In genomic region chr19:44887679-44888235, GRCm38 (mm10) we compare ENCODE assay signal across 9 mouse cellular contexts. TPM values are rescaled to one million over a fixed set of nuclear protein-coding genes. Genes with fewer than 3 reads are reported as not detected.
DNase-seq lines count a peak whose midpoint lies in the region; ATAC-seq and TF ChIP-seq lines count a peak whose summit lies in the region.
"Had no signal": no experiment of that assay in that cellular context is flagged by ENCODE, and none has a peak within 500 bp of the region (broad histone marks: within the 10 kb centered on the region; RNA-seq: fewer than 3 reads in every experiment).

No protein-coding gene starts in this region.

- TF ChIP-seq RAD21 in CH12.LX (IDR thresholded peaks at IDR 0.05; ENCODE audit: low read depth, low read length): peak; percentile 79

- no peak overlapping the region for H3K4me2 ChIP-seq in heart, postnatal 0 days (ENCODE audit: low read depth, low read length)
- H3K4me2 ChIP-seq in CH12.LX (ENCODE audit: insufficient read depth, low read depth, poor library complexity, severe bottlenecking): no peak overlapping the region
- no peak overlapping the region for H3K4me2 ChIP-seq in forebrain, postnatal 0 days (ENCODE audit: low read depth)

- dilution Hi-C loops in CH12.LX (cut with MboI; ENCODE audit: extremely low pct_ligation_motif_present, extremely low pct_unique_long_range_greater_than_20kb, low sequenced_read_pairs): no loop called here

- intact Hi-C loops in heart, postnatal 25 days (cut with DNase I): loop anchor here (2.0 to 5.0 kb wide), 2 partner anchors 130 to 237 kb away; partner anchors contain the start of gene Pax2

- H3K27me3 ChIP-seq in heart, postnatal 0 days (ENCODE audit: control insufficient read depth, insufficient read depth, low read length): 0 out of 2 replicates have a peak, but pooled peaks cover 13% of the 10 kb centered on the region
- H3K27me3 ChIP-seq in CH12.LX (replicated peaks): peaks cover 72% of the 10 kb centered on the region
- H3K27me3 ChIP-seq in forebrain, postnatal 0 days (ENCODE audit: insufficient read depth, low read length): peaks cover 49% of the 10 kb centered on the region

- H3K9ac ChIP-seq in heart, postnatal 0 days (replicated peaks; ENCODE audit: low read depth, low read length): no peak overlapping the region
- no peak overlapping the region for H3K9ac ChIP-seq in CH12.LX (ENCODE audit: insufficient read depth, low read depth)
- H3K9ac ChIP-seq in forebrain, postnatal 0 days: no peak overlapping the region

- peak; percentile 33; the same call in 1 of the 2 replicates for ATAC-seq in heart, postnatal 0 days (ENCODE audit: insufficient read depth, low read depth)
- no peak for ATAC-seq in forebrain, postnatal 0 days

- WGBS in heart, postnatal 0 days: 24% methylated on average over 7 of the region's 7 CpGs
- WGBS in forebrain, postnatal 0 days: 17% methylated on average over 7 of the region's 7 CpGs

- H3K36me3 ChIP-seq in heart, postnatal 0 days (replicated peaks; ENCODE audit: control insufficient read depth, insufficient read depth, low read length): no peaks in the 10 kb centered on the region
- no peaks in the 10 kb centered on the region for H3K36me3 ChIP-seq in CH12.LX (replicated peaks in 1 of 2; ENCODE audit: control insufficient read depth in 1 of 2, insufficient read depth in 1 of 2, low read length in 1 of 2)
- no peaks in the 10 kb centered on the region for H3K36me3 ChIP-seq in forebrain, postnatal 0 days (ENCODE audit: insufficient read depth)

- peak; percentile 84 for TF ChIP-seq CTCF in heart, postnatal 0 days (IDR thresholded peaks at IDR 0.05; ENCODE audit: low read depth)
- peak; percentile 90 to 91 for TF ChIP-seq CTCF in CH12.LX (conservative IDR thresholded peaks at IDR 0.05 in 1 of 2, IDR thresholded peaks at IDR 0.05 in 1 of 2; ENCODE audit: low read depth in 2 of 2, low read length in 2 of 2)
- peak; percentile 81 for TF ChIP-seq CTCF in forebrain, postnatal 0 days (IDR thresholded peaks at IDR 0.05; ENCODE audit: low read depth)

- H3K4me1 ChIP-seq in heart, postnatal 0 days (ENCODE audit: control insufficient read depth, insufficient read depth): peaks cover 11% of the 10 kb centered on the region; the same call in 1 of the 2 replicates
- peaks cover 3 to 7% of the 10 kb centered on the region in 2 experiments; a peak in 3 of 4 replicates for H3K4me1 ChIP-seq in CH12.LX (ENCODE audit: control insufficient read depth in 1 of 2, insufficient read depth in 2 of 2)
- H3K4me1 ChIP-seq in forebrain, postnatal 0 days (ENCODE audit: insufficient read depth): peaks cover 3% of the 10 kb centered on the region; the same call in 1 of the 2 replicates

- H3K79me2 ChIP-seq in CH12.LX (replicated peaks; ENCODE audit: control insufficient read depth, extremely low read depth, insufficient read depth, poor library complexity, severe bottlenecking): no peaks in the 10 kb centered on the region

- peak; percentile 49 for DNase-seq in heart, postnatal 0 days (ENCODE audit: low spot score)
- DNase-seq in heart, postnatal 25 days (ENCODE audit: low spot score): no peak
- peak; percentile 55 for DNase-seq in CH12.LX (ENCODE audit: extremely low read depth)
- DNase-seq in brain, adult 2 months (ENCODE audit: low read depth, low spot score): peak; percentile 53
- DNase-seq in forebrain, postnatal 0 days: peak; percentile 55
- peak; percentile 87 for DNase-seq in kidney, postnatal 4 days
- peak; percentile 53 for DNase-seq in lung, postnatal 36 days
- DNase-seq in spleen, postnatal 4 days (ENCODE audit: low spot score in 2 of 2): peak; percentile 52 to 88

- H3K27ac ChIP-seq in heart, postnatal 0 days (ENCODE audit: low read depth): no peak overlapping the region
- no peak overlapping the region for H3K27ac ChIP-seq in CH12.LX (ENCODE audit: insufficient read depth, low read depth)
- H3K27ac ChIP-seq in forebrain, postnatal 0 days (ENCODE audit: low read depth, low read length): no peak overlapping the region
- H3K27ac ChIP-seq: macrophage had no signal

- H3K9me3 ChIP-seq in heart, postnatal 0 days (replicated peaks; ENCODE audit: control insufficient read depth, low read length): no peaks in the 10 kb centered on the region
- no peaks in the 10 kb centered on the region for H3K9me3 ChIP-seq in CH12.LX (replicated peaks; ENCODE audit: low read length)
- H3K9me3 ChIP-seq in forebrain, postnatal 0 days (ENCODE audit: low read length): no peaks in the 10 kb centered on the region

- in situ Hi-C loops in CH12.LX (cut with MboI; ENCODE audit: low pct_ligation_motif_present, low pct_unique_long_range_greater_than_20kb, low sequenced_read_pairs): loop anchor here (25.0 kb wide), 1 partner anchor 125 kb away; the partner anchor contains the start of gene Pax2

- H3K4me3 ChIP-seq in heart, postnatal 0 days (ENCODE audit: low read depth, low read length): no peak overlapping the region
- no peak overlapping the region for H3K4me3 ChIP-seq in CH12.LX (replicated peaks in 1 of 3; ENCODE audit: low read depth in 2 of 3, low read length in 2 of 3, poor library complexity in 1 of 3)
- H3K4me3 ChIP-seq in forebrain, postnatal 0 days (ENCODE audit: low read depth, low read length): no peak overlapping the region

- TF ChIP-seq EP300 in heart, postnatal 0 days (IDR thresholded peaks at IDR 0.05; ENCODE audit: low read depth): no peak
- no peak for TF ChIP-seq EP300 in CH12.LX (IDR thresholded peaks at IDR 0.05; ENCODE audit: low read length)

- TF ChIP-seq POLR2A in CH12.LX (IDR thresholded peaks at IDR 0.05; ENCODE audit: low read depth, low read length): no peak

TF ChIP-seq in CH12.LX, 34 proteins besides CTCF, POLR2A, EP300 and RAD21:
- no peak for TF ChIP-seq MAFK (IDR thresholded peaks at IDR 0.05; ENCODE audit: insufficient replicate concordance, low read length)
- 0 out of 2 replicates have a peak, but pooled peaks have one; percentile 9 for TF ChIP-seq TCF12 (IDR thresholded peaks at IDR 0.05; ENCODE audit: low read depth, low read length)
- no peak for TF ChIP-seq ZKSCAN1 (IDR thresholded peaks at IDR 0.05; ENCODE audit: borderline replicate concordance, low read depth, low read length)
- 0 out of 2 replicates have a peak, but pooled peaks have one; percentile 54 for TF ChIP-seq MYC (IDR thresholded peaks at IDR 0.05; ENCODE audit: low read depth, low read length)
- TF ChIP-seq SMC3 (IDR thresholded peaks at IDR 0.05; ENCODE audit: low read depth, low read length): peak; percentile 86
- TF ChIP-seq ZC3H11A (IDR thresholded peaks at IDR 0.05; ENCODE audit: low read depth, low read length): peak; percentile 46; the same call in 1 of the 2 replicates
- TF ChIP-seq MAX (IDR thresholded peaks at IDR 0.05; ENCODE audit: low read length): peak; percentile 63; the same call in 1 of the 2 replicates
- TF ChIP-seq NELFE (IDR thresholded peaks at IDR 0.05; ENCODE audit: low read depth, low read length): peak; percentile 40; the same call in 1 of the 2 replicates
- no peak for TF ChIP-seq ELF1 (IDR thresholded peaks at IDR 0.05; ENCODE audit: low read depth, low read length)
- no peak for TF ChIP-seq ZNF384 (IDR thresholded peaks at IDR 0.05; ENCODE audit: low read depth, low read length)
- no peak for TF ChIP-seq SIN3A (IDR thresholded peaks at IDR 0.05; ENCODE audit: low read length)
- TF ChIP-seq NRF1 (IDR thresholded peaks at IDR 0.05; ENCODE audit: low read depth, low read length): no peak

RNA-seq across cellular contexts. Expression of gene Slf2, which starts 43.2 kb away (rescaled TPM):
- total RNA-seq in heart, postnatal 0 days (2014; rRNA removed; ENCODE audit: low replicate concordance): 19.3 and 30.6 TPM in 2 replicates
- polyA plus RNA-seq in heart, postnatal 0 days (2015; fragmentation: Nextera tagmentation; extraction: Ambion mirVana): 17.3 and 20.5 TPM in 2 replicates
- total RNA-seq in heart, postnatal 25 days (2021): 10 to 100 TPM; 18.4 to 22.0 TPM
- 22.2 and 22.6 TPM in 2 replicates for total RNA-seq in CH12.LX (2012; rRNA removed)
- 22.9 and 25.3 TPM in 2 replicates for total RNA-seq in CH12.LX (2014; rRNA removed)
- 18.6 and 20.6 TPM in 2 replicates for polyA plus RNA-seq in CH12.LX (2012; ENCODE audit: insufficient read length, low read depth)
- total RNA-seq in forebrain, postnatal 0 days (2014; rRNA removed): 42.7 and 50.0 TPM in 2 replicates
- polyA plus RNA-seq in forebrain, postnatal 0 days (2015; fragmentation: Nextera tagmentation; extraction: Ambion mirVana): 11.1 and 16.1 TPM in 2 replicates
